Mouse (Mus musculus) embryonic fibroblast, embryonic 13.5 days (primary cell): ENCODE measurements around the gene Tgfbrap1.

ENCODE experiments used
- CTCF ChIP-seq: IDR thresholded peaks from 2 replicates; pipeline ENCODE4 v1.5.1; 2011; ENCODE audit warnings: mild to moderate bottlenecking, control low read depth, low read length, moderate library complexity, borderline replicate concordance; ENCODE audit not compliant: insufficient read depth
- POLR2A ChIP-seq: IDR thresholded peaks from 2 replicates; pipeline ENCODE4 v1.6.1; 2011; ENCODE audit warnings: low read depth, mild to moderate bottlenecking, control low read depth, low read length, moderate library complexity

GRCm38 (mm10) chr1:43127820-43128610, 29.6 kb upstream of the Tgfbrap1 start:
- TF ChIP-seq POLR2A (no peak), CTCF (no peak)
